8 mouse cellular contexts compared by ENCODE assay signal in genomic region chr9:40227874-40228789, GRCm38 (mm10). TPM values are rescaled to one million over a fixed set of nuclear protein-coding genes. Genes with fewer than 3 reads are reported as not detected.
A peak's percentile ranks its signal among the peaks of the same experiment; 100 is the strongest.
DNase-seq lines count a peak whose midpoint lies in the region; ATAC-seq and TF ChIP-seq lines count a peak whose summit lies in the region.

No protein-coding gene starts in this region.

- H3K4me2 ChIP-seq in liver, embryonic 11.5 days = no peak overlapping the region
- no peak overlapping the region for H3K4me2 ChIP-seq in hindbrain, embryonic 12.5 days (replicated peaks)
- H3K4me2 ChIP-seq in limb, embryonic 11.5 days (ENCODE audit: low read depth, severe bottlenecking) = no peak overlapping the region
- no peak overlapping the region for H3K4me2 ChIP-seq in neural tube, embryonic 11.5 days (ENCODE audit: low read depth)

- no peaks in the 10 kb centered on the region for H3K4me1 ChIP-seq in liver, adult 2 months (ENCODE audit: control insufficient read depth, insufficient read depth, low read length)
- no peaks in the 10 kb centered on the region for H3K4me1 ChIP-seq in liver, embryonic 11.5 days (replicated peaks; ENCODE audit: control insufficient read depth, insufficient read depth, low read length)
- no peaks in the 10 kb centered on the region for H3K4me1 ChIP-seq in hindbrain, embryonic 12.5 days
- H3K4me1 ChIP-seq in limb, embryonic 11.5 days (ENCODE audit: control insufficient read depth, insufficient read depth, low read length) = no peaks in the 10 kb centered on the region
- no peaks in the 10 kb centered on the region for H3K4me1 ChIP-seq in neural tube, embryonic 11.5 days (ENCODE audit: control insufficient read depth, insufficient read depth, low read length)

- TF ChIP-seq CTCF in liver, adult 2 months (IDR thresholded peaks at IDR 0.05; ENCODE audit: low read depth, low read length) = peak; percentile 35

- H3K4me3 ChIP-seq in liver, adult 2 months (ENCODE audit: insufficient read depth, low read depth, low read length) = no peak overlapping the region
- H3K4me3 ChIP-seq in liver, embryonic 11.5 days (ENCODE audit: low read depth, low read length) = no peak overlapping the region
- no peak overlapping the region for H3K4me3 ChIP-seq in hindbrain, embryonic 12.5 days
- H3K4me3 ChIP-seq in limb, embryonic 11.5 days (ENCODE audit: low read depth, low read length) = no peak overlapping the region
- H3K4me3 ChIP-seq in neural tube, embryonic 11.5 days (ENCODE audit: low read depth, low read length) = no peak overlapping the region

- H3K27ac ChIP-seq in liver, adult 2 months (replicated peaks; ENCODE audit: insufficient read depth, low read depth, low read length) = no peak overlapping the region
- H3K27ac ChIP-seq in liver, embryonic 11.5 days (ENCODE audit: low read depth, low read length) = no peak overlapping the region
- no peak overlapping the region for H3K27ac ChIP-seq in hindbrain, embryonic 12.5 days
- no peak overlapping the region for H3K27ac ChIP-seq in limb, embryonic 11.5 days (replicated peaks; ENCODE audit: low read depth, low read length)
- no peak overlapping the region for H3K27ac ChIP-seq in neural tube, embryonic 11.5 days (ENCODE audit: low read depth, low read length)

- no peak for TF ChIP-seq POLR2A in liver, adult 2 months (IDR thresholded peaks at IDR 0.05; ENCODE audit: extremely low read depth, insufficient read depth, low read length)

- WGBS in liver, adult 2 months = 61% methylated on average over 10 of the region's 10 CpGs
- 61% methylated on average over 10 of the region's 10 CpGs for WGBS in liver, embryonic 11.5 days
- WGBS in hindbrain, embryonic 12.5 days = 77% methylated on average over 10 of the region's 10 CpGs
- WGBS in limb, embryonic 11.5 days = 66% methylated on average over 10 of the region's 10 CpGs
- WGBS in neural tube, embryonic 11.5 days = 74% methylated on average over 10 of the region's 10 CpGs

- no peaks in the 10 kb centered on the region for H3K27me3 ChIP-seq in liver, adult 2 months (ENCODE audit: control insufficient read depth, insufficient read depth, low read length)
- no peaks in the 10 kb centered on the region for H3K27me3 ChIP-seq in liver, embryonic 11.5 days (replicated peaks; ENCODE audit: control insufficient read depth, insufficient read depth, low read length)
- H3K27me3 ChIP-seq in hindbrain, embryonic 12.5 days = 0 out of 2 replicates have a peak, but pooled peaks cover 3% of the 10 kb centered on the region
- H3K27me3 ChIP-seq in limb, embryonic 11.5 days (ENCODE audit: control insufficient read depth, insufficient read depth, low read length) = no peaks in the 10 kb centered on the region
- no peaks in the 10 kb centered on the region for H3K27me3 ChIP-seq in neural tube, embryonic 11.5 days (ENCODE audit: control insufficient read depth, insufficient read depth, low read length)

- no peak overlapping the region for H3K9ac ChIP-seq in liver, adult 2 months (ENCODE audit: low read depth, low read length)
- no peak overlapping the region for H3K9ac ChIP-seq in liver, embryonic 11.5 days (ENCODE audit: low read depth, low read length)
- H3K9ac ChIP-seq in hindbrain, embryonic 12.5 days = no peak overlapping the region
- H3K9ac ChIP-seq in limb, embryonic 11.5 days (ENCODE audit: low read length) = no peak overlapping the region
- H3K9ac ChIP-seq in neural tube, embryonic 11.5 days (ENCODE audit: low read length) = no peak overlapping the region

- ATAC-seq in liver, embryonic 11.5 days (replicated peaks; ENCODE audit: low FRiP score) = no peak; the same call in 1 of the 2 replicates
- ATAC-seq in hindbrain, embryonic 12.5 days (ENCODE audit: low FRiP score) = peak; percentile 71
- no peak for ATAC-seq in limb, embryonic 11.5 days (ENCODE audit: insufficient number of reproducible peaks, low FRiP score, low TSS enrichment, low read depth)
- ATAC-seq in neural tube, embryonic 11.5 days (ENCODE audit: insufficient read depth, low FRiP score, low TSS enrichment) = peak; percentile 38; the same call in 1 of the 2 replicates

- H3K36me3 ChIP-seq in liver, adult 2 months (ENCODE audit: control insufficient read depth, insufficient read depth, low read length) = no peaks in the 10 kb centered on the region
- no peaks in the 10 kb centered on the region for H3K36me3 ChIP-seq in liver, embryonic 11.5 days (ENCODE audit: control insufficient read depth, insufficient read depth, low read length)
- H3K36me3 ChIP-seq in hindbrain, embryonic 12.5 days = no peaks in the 10 kb centered on the region
- no peaks in the 10 kb centered on the region for H3K36me3 ChIP-seq in limb, embryonic 11.5 days (ENCODE audit: control insufficient read depth, insufficient read depth, low read length)
- no peaks in the 10 kb centered on the region for H3K36me3 ChIP-seq in neural tube, embryonic 11.5 days (ENCODE audit: control insufficient read depth, insufficient read depth, low read length)

- DNase-seq in liver, adult 2 months (ENCODE audit: extremely low read depth, low read depth, low spot score) = peak; percentile 65
- DNase-seq in liver, embryonic 11.5 days (ENCODE audit: low spot score) = no peak
- peak; percentile 80 for DNase-seq in ZHBTc4 (ENCODE audit: low read depth, low spot score)
- peak; percentile 51 for DNase-seq in embryo, embryonic 11.5 days (ENCODE audit: low read depth, low spot score)
- peak; percentile 78 for DNase-seq in limb, embryonic 11.5 days (ENCODE audit: low spot score)
- peak; percentile 72 for DNase-seq in neural tube, embryonic 11.5 days (ENCODE audit: low spot score)
- DNase-seq in T-cell, adult 2 months (ENCODE audit: low spot score) = no peak

- H3K79me2 ChIP-seq in liver, adult 2 months (ENCODE audit: control insufficient read depth, insufficient read depth, low read length) = no peaks in the 10 kb centered on the region

- H3K9me3 ChIP-seq in liver, embryonic 11.5 days (ENCODE audit: control insufficient read depth, low read length) = no peaks in the 10 kb centered on the region
- H3K9me3 ChIP-seq in hindbrain, embryonic 12.5 days (replicated peaks) = peaks cover 4% of the 10 kb centered on the region; the same call in 1 of the 2 replicates
- H3K9me3 ChIP-seq in limb, embryonic 11.5 days (ENCODE audit: control insufficient read depth, low read length) = no peaks in the 10 kb centered on the region; the same call in 1 of the 2 replicates
- H3K9me3 ChIP-seq in neural tube, embryonic 11.5 days (ENCODE audit: control insufficient read depth, low read length) = no peaks in the 10 kb centered on the region

RNA-seq across cellular contexts. Expression of gene Zfp202, which starts 36.0 kb away (rescaled TPM):
- total RNA-seq in liver, adult 2 months (2014; rRNA removed) = 0.65 and 0.67 TPM in 2 replicates
- 0.28 and 0.29 TPM in 2 replicates for polyA plus RNA-seq in liver, adult 2 months (2012; rRNA removed)
- polyA plus RNA-seq in liver, embryonic 11.5 days (2014; fragmentation: Nextera tagmentation; extraction: Ambion mirVana) = 3.4 and 4.4 TPM in 2 replicates
- polyA plus RNA-seq in hindbrain, embryonic 12.5 days (2016; fragmentation: Nextera tagmentation; extraction: Ambion mirVana) = 9.0 and 9.9 TPM in 2 replicates
- 6.2 and 7.9 TPM in 2 replicates for polyA plus RNA-seq in limb, embryonic 11.5 days (2014; fragmentation: Nextera tagmentation; extraction: Ambion mirVana)
- 6.8 and 6.9 TPM in 2 replicates for polyA plus RNA-seq in neural tube, embryonic 11.5 days (2014; fragmentation: Nextera tagmentation; extraction: Ambion mirVana)

RNA-seq across cellular contexts. Expression of gene Scn3b, which starts 40.9 kb away (rescaled TPM):
- 0.09 and 0.13 TPM in 2 replicates for total RNA-seq in liver, adult 2 months (2014; rRNA removed)
- 0.02 TPM in 1 of 2 replicates, not detected in the other for polyA plus RNA-seq in liver, adult 2 months (2012; rRNA removed)
- polyA plus RNA-seq in liver, embryonic 11.5 days (2014; fragmentation: Nextera tagmentation; extraction: Ambion mirVana) = 0.08 and 0.22 TPM in 2 replicates
- polyA plus RNA-seq in hindbrain, embryonic 12.5 days (2016; fragmentation: Nextera tagmentation; extraction: Ambion mirVana) = 49.9 and 58.2 TPM in 2 replicates
- polyA plus RNA-seq in limb, embryonic 11.5 days (2014; fragmentation: Nextera tagmentation; extraction: Ambion mirVana) = 0.15 and 0.35 TPM in 2 replicates
- polyA plus RNA-seq in neural tube, embryonic 11.5 days (2014; fragmentation: Nextera tagmentation; extraction: Ambion mirVana) = 29.6 and 37.1 TPM in 2 replicates

RNA-seq across cellular contexts. Expression of gene Olfr986, which starts 47.4 kb away (rescaled TPM):
- total RNA-seq in liver, adult 2 months (2014; rRNA removed) = 0.09 TPM in 1 of 2 replicates, not detected in the other
- polyA plus RNA-seq in liver, adult 2 months (2012; rRNA removed) = not detected in 2 replicates
- 0.06 TPM in 1 of 2 replicates, not detected in the other for polyA plus RNA-seq in liver, embryonic 11.5 days (2014; fragmentation: Nextera tagmentation; extraction: Ambion mirVana)
- polyA plus RNA-seq in hindbrain, embryonic 12.5 days (2016; fragmentation: Nextera tagmentation; extraction: Ambion mirVana) = not detected in 2 replicates
- not detected in 2 replicates for polyA plus RNA-seq in limb, embryonic 11.5 days (2014; fragmentation: Nextera tagmentation; extraction: Ambion mirVana)
- polyA plus RNA-seq in neural tube, embryonic 11.5 days (2014; fragmentation: Nextera tagmentation; extraction: Ambion mirVana) = not detected in 2 replicates

Comparison
In these comparisons a context has a peak if more than half of its experiments do, and no peak if none do; other contexts are left out.
1. DNase-seq: peak in liver, adult 2 months (single experiment), ZHBTc4 (single experiment), embryo, embryonic 11.5 days (single experiment), limb, embryonic 11.5 days (single experiment) and neural tube, embryonic 11.5 days (single experiment); none in liver, embryonic 11.5 days (single experiment) and T-cell, adult 2 months (single experiment).
2. ATAC-seq: peak in hindbrain, embryonic 12.5 days (single experiment) and neural tube, embryonic 11.5 days (single experiment); none in liver, embryonic 11.5 days (single experiment) and limb, embryonic 11.5 days (single experiment).
3. RNA of gene Scn3b, which starts 40.9 kb away (polyA plus RNA-seq): 49.9 to 58.2 TPM in hindbrain, embryonic 12.5 days and 29.6 to 37.1 TPM in neural tube, embryonic 11.5 days; 0.08 to 0.22 TPM in liver, embryonic 11.5 days, 0.15 to 0.35 TPM in limb, embryonic 11.5 days and 0.02 TPM in liver, adult 2 months; every median in the first group is over 10 times any median in the second.